Comparison of ENCODE assay signal across 6 mouse cellular contexts in the genomic region with DNA sequence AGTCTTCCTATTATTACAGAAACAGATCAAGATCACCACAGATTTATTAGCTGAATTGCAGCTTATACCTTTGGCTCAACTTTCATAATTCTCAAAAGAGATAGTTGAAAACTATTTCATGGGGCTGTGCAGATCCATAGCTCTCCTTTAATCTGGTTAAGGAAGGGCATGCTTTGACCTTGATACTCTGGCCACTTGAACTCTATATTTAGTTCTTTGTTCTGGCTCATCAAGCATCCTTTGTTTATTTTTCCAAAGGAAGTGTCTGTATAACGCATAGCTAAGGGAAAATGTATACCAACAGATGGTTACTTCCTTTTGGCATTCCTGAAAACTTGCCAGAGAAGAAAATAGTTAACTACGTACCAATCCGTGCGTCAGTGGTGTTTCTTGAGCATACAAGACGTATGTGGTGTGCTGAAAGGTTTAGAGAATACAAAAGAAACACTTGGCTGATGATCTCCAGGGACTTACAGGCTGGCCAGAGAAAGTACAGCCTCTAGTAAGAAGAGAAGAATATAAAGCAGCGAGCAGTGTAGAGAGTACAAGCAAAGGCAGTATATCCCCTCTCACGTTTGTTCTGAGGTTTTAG. TPM values are rescaled to one million over a fixed set of nuclear protein-coding genes. Genes with fewer than 3 reads are reported as not detected.
A peak's percentile ranks its signal among the peaks of the same experiment; 100 is the strongest.
DNase-seq lines count a peak whose midpoint lies in the region; ATAC-seq and TF ChIP-seq lines count a peak whose summit lies in the region.
"Not testable (repeated sequence)": the region's sequence is repeated elsewhere in the genome, so short reads cannot be mapped to it uniquely, and the experiment has no call there.
"Had no signal": no experiment of that assay in that cellular context is flagged by ENCODE, and none has a peak within 500 bp of the region (broad histone marks: within the 10 kb centered on the region; RNA-seq: fewer than 3 reads in every experiment).

No protein-coding gene starts in this region.

- H3K4me1 ChIP-seq in heart, embryonic 12.5 days (replicated peaks), result peaks cover 17% of the 10 kb centered on the region
- not testable (repeated sequence) for H3K4me1 ChIP-seq in heart, embryonic 14.5 days (ENCODE audit: control insufficient read depth in 2 of 2, insufficient read depth in 2 of 2, low read length in 2 of 2); heart, embryonic 16.5 days (ENCODE audit: control insufficient read depth, insufficient read depth, low read length); lung, embryonic 14.5 days (ENCODE audit: insufficient read depth); lung, embryonic 16.5 days (replicated peaks; ENCODE audit: control insufficient read depth, insufficient read depth, low read length)

- DNase-seq in lung, embryonic 14.5 days, result peak; percentile 15

- not testable (repeated sequence) for H3K27me3 ChIP-seq in heart, embryonic 12.5 days (replicated peaks); heart, embryonic 14.5 days (ENCODE audit: control insufficient read depth, insufficient read depth, low read length); heart, embryonic 16.5 days (ENCODE audit: control insufficient read depth, insufficient read depth, low read length); lung, embryonic 14.5 days (ENCODE audit: insufficient read depth, low read length); lung, embryonic 16.5 days (ENCODE audit: control insufficient read depth, insufficient read depth, low read depth, low read length)

- H3K36me3 ChIP-seq in heart, embryonic 12.5 days; heart, embryonic 14.5 days (ENCODE audit: control insufficient read depth, insufficient read depth, low read length); heart, embryonic 16.5 days (ENCODE audit: control insufficient read depth, insufficient read depth); lung, embryonic 14.5 days (ENCODE audit: insufficient read depth); lung, embryonic 16.5 days (ENCODE audit: control insufficient read depth, insufficient read depth, low read length): not testable (repeated sequence)

- not testable (repeated sequence) for H3K4me2 ChIP-seq in heart, embryonic 12.5 days; heart, embryonic 14.5 days (ENCODE audit: low read length); heart, embryonic 16.5 days (ENCODE audit: low read depth, low read length); lung, embryonic 14.5 days; lung, embryonic 16.5 days (ENCODE audit: low read depth, low read length)

- H3K9ac ChIP-seq in heart, embryonic 12.5 days; heart, embryonic 14.5 days (ENCODE audit: low read length); heart, embryonic 16.5 days (ENCODE audit: low read length); lung, embryonic 14.5 days; lung, embryonic 16.5 days (ENCODE audit: low read length): not testable (repeated sequence)

- TF ChIP-seq CTCF in lung, embryonic 14.5 days (IDR thresholded peaks at IDR 0.05; ENCODE audit: low read depth), result not testable (repeated sequence)

- H3K27ac ChIP-seq in heart, embryonic 12.5 days (ENCODE audit: poor library complexity, severe bottlenecking), result 0 out of 2 replicates have a peak overlapping the region, but pooled peaks have one; percentile 62
- peak overlapping the region; percentile 62 to 67 for H3K27ac ChIP-seq in heart, embryonic 14.5 days (replicated peaks in 1 of 2; ENCODE audit: control insufficient read depth in 1 of 2, insufficient read depth in 1 of 2, low read depth in 2 of 2, low read length in 2 of 2)
- H3K27ac ChIP-seq in heart, embryonic 16.5 days (ENCODE audit: low read length), result peak overlapping the region; percentile 66
- not testable (repeated sequence) for H3K27ac ChIP-seq in lung, embryonic 14.5 days (ENCODE audit: low read depth); lung, embryonic 16.5 days (ENCODE audit: low read length)

- 33% methylated on average over 6 of the region's 7 CpGs for WGBS in heart, embryonic 12.5 days
- WGBS in heart, embryonic 14.5 days, result 35% methylated on average over 6 of the region's 7 CpGs
- WGBS in heart, embryonic 16.5 days, result 28% methylated on average over 6 of the region's 7 CpGs
- 27% methylated on average over 5 of the region's 7 CpGs for WGBS in lung, embryonic 14.5 days
- 31% methylated on average over 6 of the region's 7 CpGs for WGBS in lung, embryonic 16.5 days

- not testable (repeated sequence) for H3K9me3 ChIP-seq in heart, embryonic 12.5 days (replicated peaks); heart, embryonic 14.5 days (ENCODE audit: control insufficient read depth, low read length); heart, embryonic 16.5 days (replicated peaks; ENCODE audit: control insufficient read depth, low read length); lung, embryonic 14.5 days (ENCODE audit: low read depth, low read length); lung, embryonic 16.5 days (ENCODE audit: control insufficient read depth, low read length)

- H3K4me3 ChIP-seq in heart, embryonic 12.5 days; heart, embryonic 14.5 days (ENCODE audit: control insufficient read depth in 1 of 2, insufficient read depth in 1 of 2, low read depth in 1 of 2, low read length in 2 of 2); heart, embryonic 16.5 days (ENCODE audit: low read length); lung, embryonic 14.5 days (ENCODE audit: low read depth, low read length); lung, embryonic 16.5 days (ENCODE audit: low read length): not testable (repeated sequence)

- peak; percentile 45; the same call in 1 of the 2 replicates for ATAC-seq in heart, embryonic 12.5 days (ENCODE audit: insufficient number of reproducible peaks, low FRiP score)
- not testable (repeated sequence) for ATAC-seq in heart, embryonic 14.5 days (ENCODE audit: insufficient number of reproducible peaks, insufficient read depth, low FRiP score, low read depth)
- ATAC-seq in heart, embryonic 16.5 days (replicated peaks; ENCODE audit: extremely low read depth, insufficient read depth, low FRiP score), result peak; percentile 55; the same call in 1 of the 2 replicates
- ATAC-seq in lung, embryonic 14.5 days (ENCODE audit: insufficient read depth), result peak; percentile 75; the same call in 1 of the 2 replicates
- peak; percentile 79 for ATAC-seq in lung, embryonic 16.5 days (ENCODE audit: low read depth)

RNA-seq across cellular contexts. Expression of a gene that starts 33.6 kb away (rescaled TPM):
- polyA plus RNA-seq in heart, embryonic 12.5 days (2016; fragmentation: Nextera tagmentation; extraction: Ambion mirVana), result 18.3 and 19.9 TPM in 2 replicates
- 16.1 and 17.4 TPM in 2 replicates for polyA plus RNA-seq in heart, embryonic 14.5 days (2014; fragmentation: Nextera tagmentation; extraction: Ambion mirVana)
- 7.2 and 8.8 TPM in 2 replicates for polyA plus RNA-seq in heart, embryonic 16.5 days (2015; fragmentation: Nextera tagmentation; extraction: Ambion mirVana)
- polyA plus RNA-seq in lung, embryonic 14.5 days (2014; fragmentation: Nextera tagmentation; extraction: Ambion mirVana), result 8.7 and 9.3 TPM in 2 replicates
- 6.2 and 7.5 TPM in 2 replicates for polyA plus RNA-seq in lung, embryonic 16.5 days (2015; fragmentation: Nextera tagmentation; extraction: Ambion mirVana)
- polyA plus RNA-seq: erythroblast, embryonic 14.5 days had no signal
